Mouse (Mus musculus): ENCODE measurements around the gene Ess2.
"Not testable (repeated sequence)": the region's sequence is repeated elsewhere in the genome, so short reads cannot be mapped to it uniquely, and the experiment has no call there.

Ess2 gene

DNA sequence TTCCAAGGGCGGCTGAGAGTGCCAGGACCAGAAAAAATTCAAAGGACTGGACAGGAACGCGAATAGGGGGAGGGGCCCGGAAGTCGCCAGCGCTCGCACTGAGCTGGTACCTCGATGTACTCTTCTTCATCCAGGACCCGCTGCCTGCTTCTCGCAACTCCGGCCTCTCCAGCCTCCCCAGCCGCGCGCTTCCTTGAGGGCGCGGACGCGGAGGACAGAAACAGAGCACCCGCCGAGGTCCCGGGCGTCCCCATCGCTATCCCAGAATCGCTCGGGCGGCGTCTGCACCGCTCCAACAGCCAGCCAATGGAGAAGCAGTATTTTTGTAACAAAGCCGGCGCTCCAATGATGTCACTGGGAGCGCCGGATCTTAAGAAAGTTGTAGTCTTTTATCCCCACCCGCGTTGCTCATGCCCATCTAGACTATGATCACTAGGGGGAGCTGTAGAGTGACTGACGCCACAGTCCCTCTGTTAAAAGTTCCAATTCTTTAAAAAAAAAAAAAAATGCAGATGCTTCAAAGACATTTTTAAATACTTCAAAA lies at the start of gene Ess2:
Gene Ess2 (minus strand): TSS at position 297 of the 544 bp plus-strand sequence.
- peak; percentile 95 for DNase-seq

GRCm38 (mm10) chr16:17956052-17956638 lies 45.0 kb upstream of the Ess2 start:
- not testable (repeated sequence) for DNase-seq

- no peak for DNase-seq
Measured at GRCm38 (mm10) chr16:17951618-17952017, 40.5 kb upstream of the Ess2 start.

GRCm38 (mm10) chr16:17950068-17950467 lies 38.9 kb upstream of the Ess2 start:
- no peak for DNase-seq

- DNase-seq = no peak
Measured at GRCm38 (mm10) chr16:17949421-17949877, 38.3 kb upstream of the Ess2 start.

DNA sequence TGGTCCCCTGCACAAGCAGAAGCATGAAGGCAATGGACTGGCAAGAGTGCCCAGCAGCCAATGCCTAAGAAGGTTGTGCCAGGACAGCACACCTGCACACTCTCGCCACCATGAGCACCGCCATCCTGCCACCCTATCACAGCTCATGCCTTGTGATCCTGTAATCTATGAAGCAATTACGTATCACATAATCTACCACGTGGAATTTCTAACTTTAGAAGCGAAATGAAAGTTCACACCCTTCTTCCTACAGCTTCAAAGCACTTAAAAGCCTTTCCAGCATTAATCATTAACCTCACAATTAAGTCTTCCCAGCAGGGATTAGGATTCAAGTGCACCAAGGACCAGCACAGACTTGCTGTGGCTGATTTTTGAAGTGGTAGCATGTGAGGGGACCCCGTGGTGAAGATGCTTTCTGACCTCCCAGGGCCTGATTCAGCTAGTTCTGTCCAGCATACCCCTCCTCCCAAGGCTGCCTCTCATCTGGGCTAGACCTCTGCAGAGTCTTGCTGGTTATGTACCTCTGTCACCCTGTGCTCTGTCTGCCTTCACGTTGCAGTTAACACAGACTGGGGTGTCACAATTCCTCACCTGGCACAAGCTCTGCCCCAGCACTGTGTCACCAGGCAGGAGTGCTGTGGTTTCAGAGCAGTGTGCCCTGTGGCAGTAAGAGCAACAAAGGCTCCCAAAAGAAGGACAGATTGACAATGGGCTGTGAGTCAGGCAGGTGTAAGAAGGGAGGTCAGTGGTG lies 34.1 kb upstream of the Ess2 start:
- no peak for DNase-seq

GRCm38 (mm10) chr16:17943466-17943865 lies 32.3 kb upstream of the Ess2 start:
- DNase-seq = no peak

DNA sequence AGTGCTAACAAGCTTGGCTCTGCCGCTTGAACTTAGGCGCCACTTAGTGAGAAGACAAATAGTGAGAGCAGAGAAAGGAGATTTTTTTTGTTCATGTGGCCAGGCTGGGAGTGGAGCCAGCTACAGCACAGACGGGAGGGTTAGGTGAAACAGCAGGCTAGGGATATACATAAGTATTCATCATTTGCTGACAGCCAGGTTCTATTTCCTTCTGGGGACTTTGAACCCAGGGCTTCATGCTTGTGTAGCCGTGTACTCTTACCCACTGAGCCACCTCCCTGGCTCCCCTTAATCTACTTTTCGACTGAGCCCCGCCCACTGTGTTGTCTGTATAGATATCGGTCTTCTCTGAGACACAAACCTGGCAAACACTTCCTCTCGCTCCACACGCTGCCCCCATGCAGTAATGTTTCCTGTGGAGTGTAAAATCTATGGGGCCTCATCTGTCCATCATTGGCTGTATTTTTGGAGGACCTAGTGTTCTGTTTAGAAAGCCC lies 28.2 kb upstream of the Ess2 start:
- DNase-seq = no peak

DNA sequence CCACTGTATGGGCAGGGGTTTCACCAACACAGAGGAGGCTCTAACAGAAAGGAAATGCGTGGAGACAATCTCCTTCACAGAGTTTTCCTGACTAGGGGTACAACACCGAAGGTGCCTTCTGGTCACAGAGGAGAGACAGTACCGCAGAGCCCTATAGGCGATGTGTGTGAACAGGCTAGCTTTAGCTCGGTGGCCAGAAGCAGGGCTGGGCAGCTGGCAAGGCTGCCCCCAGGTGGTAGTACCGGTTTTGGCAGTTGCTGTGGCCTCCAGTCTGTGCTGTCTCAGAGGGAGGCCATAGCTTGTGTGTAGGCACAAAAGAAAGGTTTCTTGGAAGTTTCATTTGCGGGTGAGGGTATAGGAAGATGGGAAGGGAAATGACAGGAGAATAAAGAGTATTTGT lies 27.7 kb upstream of the Ess2 start:
- peak; percentile 79 for DNase-seq

- DNase-seq = no peak
Measured at GRCm38 (mm10) chr16:17938187-17938586, 27.0 kb upstream of the Ess2 start.

DNA sequence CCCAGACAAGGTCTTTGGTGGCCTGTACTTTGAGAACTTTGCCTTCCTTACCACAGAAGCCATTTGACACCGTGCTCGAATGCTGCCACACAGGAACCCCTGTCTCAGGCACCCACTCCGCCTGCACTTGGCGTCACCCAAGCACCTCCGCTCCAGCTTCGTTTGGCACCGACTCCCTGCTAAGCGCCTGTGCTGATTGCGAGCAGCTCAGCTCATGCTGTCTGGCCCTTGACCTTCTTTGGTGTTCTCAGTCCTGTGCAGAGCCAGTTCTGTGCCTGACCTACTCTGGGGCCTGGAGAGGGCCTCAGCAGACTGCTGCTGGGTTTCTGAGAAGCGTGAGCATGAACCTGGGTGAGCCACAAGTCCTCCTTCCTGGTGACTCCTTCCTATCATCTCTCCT lies 25.6 kb upstream of the Ess2 start:
- DNase-seq = no peak

- DNase-seq = no peak
Measured at GRCm38 (mm10) chr16:17934445-17934910, 23.3 kb upstream of the Ess2 start.

- DNase-seq = no peak
Measured at GRCm38 (mm10) chr16:17933594-17934444, 22.7 kb upstream of the Ess2 start.

- DNase-seq = no peak
Measured at GRCm38 (mm10) chr16:17931906-17932460, 20.8 kb upstream of the Ess2 start.

DNA sequence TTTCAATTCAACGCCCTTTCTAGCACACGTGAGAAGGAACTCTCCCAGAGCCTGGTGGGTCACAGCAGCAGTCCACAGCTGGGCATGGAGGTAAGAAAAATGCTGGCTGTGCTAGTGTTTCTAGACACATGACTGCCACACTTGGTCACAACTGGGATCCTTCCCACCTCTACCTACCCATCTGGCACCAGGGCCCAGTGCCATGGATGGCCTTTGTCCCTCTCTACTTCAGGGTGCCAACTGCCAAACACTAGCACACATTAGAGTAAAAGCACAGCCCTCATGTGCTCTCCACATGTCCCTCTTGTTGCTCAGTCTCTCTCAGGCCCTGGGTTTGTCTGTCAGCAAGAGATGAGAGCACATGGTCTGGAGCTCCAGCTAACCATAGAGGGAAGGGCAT lies 18.5 kb upstream of the Ess2 start:
- peak; percentile 41 for DNase-seq

- peak; percentile 38 for DNase-seq
Measured at GRCm38 (mm10) chr16:17929211-17929610, 18.1 kb upstream of the Ess2 start.

GRCm38 (mm10) chr16:17928627-17929104 lies 17.5 kb upstream of the Ess2 start:
- DNase-seq = peak; percentile 69

DNA sequence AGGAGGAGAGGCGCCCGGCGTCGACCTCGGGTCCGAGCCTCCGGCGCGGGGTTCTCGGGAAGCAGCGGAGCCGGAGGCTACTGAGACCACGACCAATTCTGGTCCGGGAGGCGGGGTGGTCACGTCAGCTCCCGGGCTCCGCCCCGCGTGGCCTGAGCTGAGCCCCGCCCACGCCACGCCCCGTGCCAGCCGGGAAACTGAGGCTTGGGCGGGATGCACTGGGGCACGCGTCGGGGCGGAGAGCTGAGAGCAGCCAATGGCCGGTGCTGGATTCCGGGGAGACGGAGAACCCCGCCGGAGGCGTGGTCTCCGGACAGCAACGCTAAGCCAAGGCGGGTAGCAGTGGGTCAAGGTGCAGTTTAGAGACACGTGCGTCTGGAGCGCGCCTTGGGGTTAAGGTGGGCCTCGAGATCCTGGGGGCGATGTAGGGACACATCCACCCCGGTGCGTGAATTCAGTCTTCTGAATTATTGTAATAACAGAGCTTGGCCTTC lies 17.0 kb upstream of the Ess2 start, which contains the start of gene Slc25a1:
Gene Slc25a1 (minus strand): TSS at position 133 of the 494 bp plus-strand sequence.
- DNase-seq = peak; percentile 73

- DNase-seq = no peak
Measured at GRCm38 (mm10) chr16:17927351-17928082, 16.4 kb upstream of the Ess2 start.

DNA sequence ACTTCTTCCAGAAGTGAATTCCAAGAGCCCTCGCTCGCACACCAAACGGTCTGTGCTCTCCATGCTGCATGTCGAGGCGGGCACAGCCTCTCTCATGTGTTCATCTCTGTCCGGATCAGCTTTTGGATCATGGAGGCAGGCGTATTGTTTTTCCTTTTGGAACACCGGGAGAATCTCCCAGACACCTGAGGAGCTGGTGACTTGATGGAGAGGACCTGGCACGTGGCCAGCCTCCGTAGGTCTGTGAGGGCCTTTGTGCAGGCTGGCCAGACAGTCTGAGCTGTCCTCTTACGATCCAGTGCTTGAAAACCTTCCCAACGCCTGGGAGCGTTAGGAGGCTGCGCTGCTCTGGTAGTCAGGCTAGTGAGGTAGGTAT lies 11.0 kb upstream of the Ess2 start:
- DNase-seq = no peak
